Mouse (Mus musculus): Measurements from ENCODE around the gene Gmppb. TPM values are rescaled to one million over a fixed set of nuclear protein-coding genes. Genes with fewer than 3 reads are reported as not detected.
A peak's percentile ranks its signal among the peaks of the same experiment; 100 is the strongest.
"Not testable (repeated sequence)": the region's sequence is repeated elsewhere in the genome, so short reads cannot be mapped to it uniquely, and the experiment has no call there.

Gene Gmppb
- polyA plus RNA-seq (2015; fragmentation: Nextera tagmentation; extraction: Ambion mirVana), result 25.6 and 26.5 TPM in 2 replicates

- H3K9me3 ChIP-seq (ENCODE audit: control insufficient read depth, low read length), result no peaks in the 10 kb centered on the region
- H3K27me3 ChIP-seq (ENCODE audit: control insufficient read depth, insufficient read depth, low read depth, low read length), result no peaks in the 10 kb centered on the region
- WGBS, result 0% methylated on average over 31 of the region's 39 CpGs
- peaks cover 27% of the 10 kb centered on the region for H3K36me3 ChIP-seq (ENCODE audit: control insufficient read depth, insufficient read depth, low read length)
- peak; percentile 94 for ATAC-seq (ENCODE audit: low read depth)
- peak within 1 kb of the TSS; percentile 97 for H3K4me2 ChIP-seq (ENCODE audit: low read depth, low read length)
- peak within 1 kb of the TSS; percentile 85 for H3K4me3 ChIP-seq (ENCODE audit: low read length)
- H3K27ac ChIP-seq (ENCODE audit: low read length), result peak within 1 kb of the TSS; percentile 77
- peaks cover 32% of the 10 kb centered on the region for H3K4me1 ChIP-seq (replicated peaks; ENCODE audit: control insufficient read depth, insufficient read depth, low read length)
- H3K9ac ChIP-seq (ENCODE audit: low read length), result peak within 1 kb of the TSS; percentile 85
Measured at GRCm38 (mm10) chr9:108049016-108049455, at the start of gene Gmppb. Gene Gmppb (plus strand): TSS chr9:108049242.

DNA sequence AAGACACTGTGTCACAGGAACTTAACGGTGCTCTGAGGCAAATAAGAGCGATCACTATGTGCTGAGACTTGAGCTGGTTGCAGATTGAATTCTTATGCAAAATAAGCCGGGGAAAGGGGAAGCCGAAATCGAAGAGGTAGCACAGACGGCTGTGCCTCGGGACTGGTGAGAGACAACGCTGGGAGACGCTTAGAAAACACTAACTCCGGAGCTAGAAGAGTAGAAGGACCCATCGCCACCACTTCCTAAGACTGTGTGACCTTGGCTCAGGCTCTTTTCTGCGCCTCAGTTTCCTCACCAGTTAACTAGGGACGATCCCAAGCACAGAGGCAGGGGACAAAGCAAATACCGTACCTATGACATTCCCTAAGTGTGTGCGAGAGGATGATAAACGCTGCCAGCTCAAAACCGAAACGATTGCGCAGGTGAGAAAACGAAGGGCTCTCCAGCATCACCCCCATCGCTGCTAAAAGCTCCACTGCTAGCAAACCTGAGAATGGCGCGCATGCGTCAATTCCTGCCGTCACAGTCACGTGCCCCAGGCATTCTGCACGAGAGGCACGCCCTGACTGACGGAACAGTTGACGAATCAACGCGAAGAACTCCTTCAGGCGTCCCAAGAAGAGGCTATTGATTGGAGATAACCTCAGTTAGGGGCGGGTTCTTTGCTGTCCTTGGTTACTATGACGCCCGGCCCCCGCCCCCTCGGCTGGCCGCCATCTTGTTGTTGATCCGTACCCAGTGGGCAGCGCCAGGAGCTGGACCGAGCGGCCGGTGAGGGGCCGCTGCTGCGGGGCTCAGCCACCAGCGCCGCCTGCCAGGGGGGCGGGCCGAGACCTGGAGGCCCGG is 46.9 kb upstream of the Gmppb start, which contains the start of gene Ip6k1:
Gene Ip6k1, plus strand, starts transcription at position 580 of the 849 bp plus-strand sequence.
- Histone ChIP-seq H3K4me3 (ENCODE audit: low read length) (peak within 1 kb of the TSS; percentile 99), H3K36me3 (ENCODE audit: control insufficient read depth, insufficient read depth, low read length) (no peaks in the 10 kb centered on the region), H3K4me1 (replicated peaks; ENCODE audit: control insufficient read depth, insufficient read depth, low read length) (peaks cover 14% of the 10 kb centered on the region), H3K9ac (ENCODE audit: low read length) (peak within 1 kb of the TSS; percentile 100), H3K27ac (ENCODE audit: low read length) (peak within 1 kb of the TSS; percentile 94), H3K4me2 (ENCODE audit: low read depth, low read length) (peak within 1 kb of the TSS; percentile 69), H3K9me3 (ENCODE audit: control insufficient read depth, low read length) (no peaks in the 10 kb centered on the region), H3K27me3 (ENCODE audit: control insufficient read depth, insufficient read depth, low read depth, low read length) (no peaks in the 10 kb centered on the region)
- ATAC-seq (ENCODE audit: low read depth), result peak; percentile 100
- whole genome bisulfite sequencing, result under 1% methylated on average over 51 of the region's 51 CpGs

GRCm38 (mm10) chr9:108002778-108003530 is 46.1 kb upstream of the Gmppb start:
- H3K27ac ChIP-seq (ENCODE audit: low read length), result peak overlapping the region; percentile 94
- H3K4me3 ChIP-seq (ENCODE audit: low read length), result peak overlapping the region; percentile 99
- peaks cover 15% of the 10 kb centered on the region for H3K4me1 ChIP-seq (replicated peaks; ENCODE audit: control insufficient read depth, insufficient read depth, low read length)
- WGBS, result under 1% methylated on average over 50 of the region's 50 CpGs
- H3K9ac ChIP-seq (ENCODE audit: low read length), result peak overlapping the region; percentile 100
- ATAC-seq (ENCODE audit: low read depth), result peak; percentile 34; the same call in 1 of the 2 replicates
- no peaks in the 10 kb centered on the region for H3K36me3 ChIP-seq (ENCODE audit: control insufficient read depth, insufficient read depth, low read length)
- H3K27me3 ChIP-seq (ENCODE audit: control insufficient read depth, insufficient read depth, low read depth, low read length), result no peaks in the 10 kb centered on the region
- H3K9me3 ChIP-seq (ENCODE audit: control insufficient read depth, low read length), result no peaks in the 10 kb centered on the region
- peak overlapping the region; percentile 66 for H3K4me2 ChIP-seq (ENCODE audit: low read depth, low read length)

- Histone ChIP-seq H3K4me2 (ENCODE audit: low read depth, low read length) (peak overlapping the region; percentile 66), H3K9ac (ENCODE audit: low read length) (peak overlapping the region; percentile 100), H3K9me3 (ENCODE audit: control insufficient read depth, low read length) (no peaks in the 10 kb centered on the region), H3K36me3 (ENCODE audit: control insufficient read depth, insufficient read depth, low read length) (no peaks in the 10 kb centered on the region), H3K4me3 (ENCODE audit: low read length) (peak overlapping the region; percentile 99), H3K4me1 (replicated peaks; ENCODE audit: control insufficient read depth, insufficient read depth, low read length) (peaks cover 19% of the 10 kb centered on the region), H3K27me3 (ENCODE audit: control insufficient read depth, insufficient read depth, low read depth, low read length) (no peaks in the 10 kb centered on the region), H3K27ac (ENCODE audit: low read length) (peak overlapping the region; percentile 94)
- no peak for ATAC-seq (ENCODE audit: low read depth)
- 13% methylated on average over 8 of the region's 8 CpGs for WGBS
Measured at GRCm38 (mm10) chr9:108003531-108003890, 45.5 kb upstream of the Gmppb start.

GRCm38 (mm10) chr9:108008041-108008440 is 41.0 kb upstream of the Gmppb start:
- Histone ChIP-seq H3K27me3 (ENCODE audit: control insufficient read depth, insufficient read depth, low read depth, low read length) (no peaks in the 10 kb centered on the region), H3K27ac (ENCODE audit: low read length) (no peak overlapping the region), H3K4me1 (replicated peaks; ENCODE audit: control insufficient read depth, insufficient read depth, low read length) (peaks cover 12% of the 10 kb centered on the region), H3K4me3 (ENCODE audit: low read length) (no peak overlapping the region), H3K36me3 (ENCODE audit: control insufficient read depth, insufficient read depth, low read length) (peaks cover 7% of the 10 kb centered on the region; the same call in 1 of the 2 replicates), H3K4me2 (ENCODE audit: low read depth, low read length) (no peak overlapping the region), H3K9ac (ENCODE audit: low read length) (no peak overlapping the region), H3K9me3 (ENCODE audit: control insufficient read depth, low read length) (peaks cover 2% of the 10 kb centered on the region; the same call in 1 of the 2 replicates)
- no peak for ATAC-seq (ENCODE audit: low read depth)
- WGBS, result 79% methylated on average over 5 of the region's 5 CpGs

DNA sequence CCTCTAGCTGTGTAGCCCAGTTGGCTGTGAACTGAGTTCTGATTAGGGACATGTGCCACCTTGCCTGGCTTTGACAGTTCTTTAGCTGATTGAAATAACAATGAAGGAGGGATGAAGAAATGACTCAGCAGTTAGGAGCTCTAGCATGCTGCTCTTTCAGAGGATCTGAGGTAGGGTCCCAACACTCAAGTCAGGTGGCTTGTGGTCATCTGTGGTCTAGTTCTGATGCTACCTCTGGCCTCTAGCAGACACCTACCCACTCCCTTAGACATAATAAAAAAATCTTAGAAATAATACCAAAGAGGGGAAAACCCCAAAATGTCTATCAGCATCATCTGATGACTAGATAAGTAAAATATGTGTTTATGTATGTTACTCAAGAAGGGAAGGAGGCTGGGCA is 38.7 kb upstream of the Gmppb start:
- H3K4me1 ChIP-seq (replicated peaks; ENCODE audit: control insufficient read depth, insufficient read depth, low read length), result peaks cover 5% of the 10 kb centered on the region; the same call in 1 of the 2 replicates
- H3K9me3 ChIP-seq (ENCODE audit: control insufficient read depth, low read length), result peaks cover 2% of the 10 kb centered on the region; the same call in 1 of the 2 replicates
- no peaks in the 10 kb centered on the region for H3K27me3 ChIP-seq (ENCODE audit: control insufficient read depth, insufficient read depth, low read depth, low read length)
- H3K27ac ChIP-seq (ENCODE audit: low read length), result no peak overlapping the region
- H3K36me3 ChIP-seq (ENCODE audit: control insufficient read depth, insufficient read depth, low read length), result peaks cover 10% of the 10 kb centered on the region; the same call in 1 of the 2 replicates
- no peak overlapping the region for H3K9ac ChIP-seq (ENCODE audit: low read length)
- no peak overlapping the region for H3K4me3 ChIP-seq (ENCODE audit: low read length)
- H3K4me2 ChIP-seq (ENCODE audit: low read depth, low read length), result no peak overlapping the region
- ATAC-seq (ENCODE audit: low read depth), result no peak

- not testable (repeated sequence) for H3K4me2 ChIP-seq (ENCODE audit: low read depth, low read length); H3K27me3 ChIP-seq (ENCODE audit: control insufficient read depth, insufficient read depth, low read depth, low read length); H3K27ac ChIP-seq (ENCODE audit: low read length); H3K4me1 ChIP-seq (replicated peaks; ENCODE audit: control insufficient read depth, insufficient read depth, low read length); H3K4me3 ChIP-seq (ENCODE audit: low read length); H3K9ac ChIP-seq (ENCODE audit: low read length); H3K9me3 ChIP-seq (ENCODE audit: control insufficient read depth, low read length); ATAC-seq (ENCODE audit: low read depth)
- H3K36me3 ChIP-seq (ENCODE audit: control insufficient read depth, insufficient read depth, low read length), result peaks cover 15% of the 10 kb centered on the region
- 92% methylated on average over 2 of the region's 2 CpGs for WGBS
Measured at GRCm38 (mm10) chr9:108013577-108013976, 35.5 kb upstream of the Gmppb start.

GRCm38 (mm10) chr9:108017127-108017526 is 31.9 kb upstream of the Gmppb start:
- Histone ChIP-seq H3K9ac (ENCODE audit: low read length) (no peak overlapping the region), H3K36me3 (ENCODE audit: control insufficient read depth, insufficient read depth, low read length) (peaks cover 12% of the 10 kb centered on the region), H3K27ac (ENCODE audit: low read length) (no peak overlapping the region), H3K4me3 (ENCODE audit: low read length) (no peak overlapping the region), H3K27me3 (ENCODE audit: control insufficient read depth, insufficient read depth, low read depth, low read length) (no peaks in the 10 kb centered on the region), H3K4me2 (ENCODE audit: low read depth, low read length) (no peak overlapping the region), H3K4me1 (replicated peaks; ENCODE audit: control insufficient read depth, insufficient read depth, low read length) (no peaks in the 10 kb centered on the region), H3K9me3 (ENCODE audit: control insufficient read depth, low read length) (peaks cover 2% of the 10 kb centered on the region; the same call in 1 of the 2 replicates)
- WGBS, result 85% methylated on average over 3 of the region's 3 CpGs
- no peak for ATAC-seq (ENCODE audit: low read depth)

DNA sequence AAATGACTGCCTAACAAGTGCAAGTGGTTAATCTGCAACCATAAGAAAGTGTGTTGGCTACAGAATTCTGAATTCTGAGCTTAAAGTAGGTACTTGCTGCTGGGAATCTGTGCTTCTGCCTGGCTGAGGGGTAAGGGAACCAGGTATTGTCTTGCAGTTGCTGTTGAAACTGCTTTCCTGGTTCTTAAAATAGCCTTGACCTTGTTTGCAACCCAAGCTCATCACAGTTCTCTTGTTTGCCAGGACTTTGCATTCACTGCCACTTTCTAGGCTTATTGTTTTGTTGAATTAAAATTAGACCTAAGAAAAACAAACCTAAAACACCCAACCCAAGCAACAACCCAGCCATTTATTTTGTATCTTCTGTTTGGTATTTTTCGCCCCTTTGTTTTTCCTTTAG is 28.3 kb upstream of the Gmppb start:
- no peak overlapping the region for H3K27ac ChIP-seq (ENCODE audit: low read length)
- ATAC-seq (ENCODE audit: low read depth), result no peak
- H3K4me2 ChIP-seq (ENCODE audit: low read depth, low read length), result no peak overlapping the region

More for the DNA sequence above, 28.3 kb upstream of the Gmppb start:
- Histone ChIP-seq H3K9ac (ENCODE audit: low read length) (no peak overlapping the region), H3K36me3 (ENCODE audit: control insufficient read depth, insufficient read depth, low read length) (peaks cover 17% of the 10 kb centered on the region), H3K4me3 (ENCODE audit: low read length) (no peak overlapping the region), H3K9me3 (ENCODE audit: control insufficient read depth, low read length) (no peaks in the 10 kb centered on the region), H3K4me1 (replicated peaks; ENCODE audit: control insufficient read depth, insufficient read depth, low read length) (no peaks in the 10 kb centered on the region), H3K27me3 (ENCODE audit: control insufficient read depth, insufficient read depth, low read depth, low read length) (no peaks in the 10 kb centered on the region)
- 88% methylated on average over 1 of the region's 1 CpGs for WGBS
